Mouse (Mus musculus): ENCODE results near the gene Prune2. TPM values are rescaled to one million over a fixed set of nuclear protein-coding genes. Genes with fewer than 3 reads are reported as not detected.

Gene Prune2
- polyA plus RNA-seq, 1 experiment: 0.84 TPM

GRCm38 (mm10) chr19:16987984-16988383, 32.1 kb downstream of the Prune2 start:
- H3K4me3 ChIP-seq (ENCODE audit: control insufficient read depth, insufficient read depth, low read length): no peak overlapping the region
- H3K27ac ChIP-seq (ENCODE audit: control insufficient read depth, insufficient read depth, low read length): no peak overlapping the region
- no peaks in the 10 kb centered on the region for H3K4me1 ChIP-seq (replicated peaks; ENCODE audit: control insufficient read depth, insufficient read depth, low read length)
- no peaks in the 10 kb centered on the region for H3K27me3 ChIP-seq (ENCODE audit: control insufficient read depth, insufficient read depth, low read length)
- 95% methylated on average over 11 of the region's 11 CpGs for WGBS
- no peaks in the 10 kb centered on the region for H3K36me3 ChIP-seq (ENCODE audit: control insufficient read depth, insufficient read depth, low read length)
- TF ChIP-seq CTCF (IDR thresholded peaks at IDR 0.05; ENCODE audit: borderline replicate concordance, control insufficient read depth, extremely low read depth, insufficient read depth, low read length, poor library complexity): no peak
- TF ChIP-seq POLR2A (IDR thresholded peaks at IDR 0.05; ENCODE audit: control insufficient read depth, extremely low read depth, insufficient read depth, low read length, poor library complexity): no peak
- no peak for DNase-seq

GRCm38 (mm10) chr19:16992151-16992550, 36.2 kb downstream of the Prune2 start:
- Histone ChIP-seq H3K27ac (ENCODE audit: control insufficient read depth, insufficient read depth, low read length) (no peak overlapping the region), H3K36me3 (ENCODE audit: control insufficient read depth, insufficient read depth, low read length) (no peaks in the 10 kb centered on the region), H3K4me1 (replicated peaks; ENCODE audit: control insufficient read depth, insufficient read depth, low read length) (no peaks in the 10 kb centered on the region), H3K27me3 (ENCODE audit: control insufficient read depth, insufficient read depth, low read length) (no peaks in the 10 kb centered on the region), H3K4me3 (ENCODE audit: control insufficient read depth, insufficient read depth, low read length) (no peak overlapping the region)
- no peak for DNase-seq
- no peak for TF ChIP-seq CTCF (IDR thresholded peaks at IDR 0.05; ENCODE audit: borderline replicate concordance, control insufficient read depth, extremely low read depth, insufficient read depth, low read length, poor library complexity)
- no peak for TF ChIP-seq POLR2A (IDR thresholded peaks at IDR 0.05; ENCODE audit: control insufficient read depth, extremely low read depth, insufficient read depth, low read length, poor library complexity)
- 65% methylated on average over 4 of the region's 4 CpGs for WGBS

- no peak for DNase-seq
- Histone ChIP-seq H3K27me3 (ENCODE audit: control insufficient read depth, insufficient read depth, low read length) (no peaks in the 10 kb centered on the region), H3K4me3 (ENCODE audit: control insufficient read depth, insufficient read depth, low read length) (no peak overlapping the region), H3K4me1 (replicated peaks; ENCODE audit: control insufficient read depth, insufficient read depth, low read length) (peaks cover 3% of the 10 kb centered on the region), H3K27ac (ENCODE audit: control insufficient read depth, insufficient read depth, low read length) (no peak overlapping the region), H3K36me3 (ENCODE audit: control insufficient read depth, insufficient read depth, low read length) (no peaks in the 10 kb centered on the region)
- no peak for TF ChIP-seq POLR2A (IDR thresholded peaks at IDR 0.05; ENCODE audit: control insufficient read depth, extremely low read depth, insufficient read depth, low read length, poor library complexity)
- no peak for TF ChIP-seq CTCF (IDR thresholded peaks at IDR 0.05; ENCODE audit: borderline replicate concordance, control insufficient read depth, extremely low read depth, insufficient read depth, low read length, poor library complexity)
- WGBS: 92% methylated on average over 8 of the region's 8 CpGs
Measured at GRCm38 (mm10) chr19:16994260-16994659, 38.3 kb downstream of the Prune2 start.

GRCm38 (mm10) chr19:16997915-16998314, 42.0 kb downstream of the Prune2 start:
- WGBS: 17% methylated on average over 7 of the region's 7 CpGs
- TF ChIP-seq CTCF (IDR thresholded peaks at IDR 0.05; ENCODE audit: borderline replicate concordance, control insufficient read depth, extremely low read depth, insufficient read depth, low read length, poor library complexity) (no peak), POLR2A (IDR thresholded peaks at IDR 0.05; ENCODE audit: control insufficient read depth, extremely low read depth, insufficient read depth, low read length, poor library complexity) (no peak)
- Histone ChIP-seq H3K27me3 (ENCODE audit: control insufficient read depth, insufficient read depth, low read length) (no peaks in the 10 kb centered on the region), H3K4me3 (ENCODE audit: control insufficient read depth, insufficient read depth, low read length) (no peak overlapping the region), H3K27ac (ENCODE audit: control insufficient read depth, insufficient read depth, low read length) (no peak overlapping the region), H3K4me1 (replicated peaks; ENCODE audit: control insufficient read depth, insufficient read depth, low read length) (peaks cover 3% of the 10 kb centered on the region), H3K36me3 (ENCODE audit: control insufficient read depth, insufficient read depth, low read length) (no peaks in the 10 kb centered on the region)
- DNase-seq: peak; percentile 71

- H3K4me3 ChIP-seq (ENCODE audit: control insufficient read depth, insufficient read depth, low read length): no peak overlapping the region
- H3K4me1 ChIP-seq (replicated peaks; ENCODE audit: control insufficient read depth, insufficient read depth, low read length): no peaks in the 10 kb centered on the region; the same call in 1 of the 2 replicates
- H3K27ac ChIP-seq (ENCODE audit: control insufficient read depth, insufficient read depth, low read length): no peak overlapping the region
- 91% methylated on average over 17 of the region's 17 CpGs for WGBS
- no peak for TF ChIP-seq CTCF (IDR thresholded peaks at IDR 0.05; ENCODE audit: borderline replicate concordance, control insufficient read depth, extremely low read depth, insufficient read depth, low read length, poor library complexity)
- no peak for TF ChIP-seq POLR2A (IDR thresholded peaks at IDR 0.05; ENCODE audit: control insufficient read depth, extremely low read depth, insufficient read depth, low read length, poor library complexity)
- no peaks in the 10 kb centered on the region for H3K27me3 ChIP-seq (ENCODE audit: control insufficient read depth, insufficient read depth, low read length)
- DNase-seq: no peak
- H3K36me3 ChIP-seq (ENCODE audit: control insufficient read depth, insufficient read depth, low read length): no peaks in the 10 kb centered on the region
Measured at GRCm38 (mm10) chr19:17006220-17006907, 50.4 kb downstream of the Prune2 start.

- Histone ChIP-seq H3K4me1 (replicated peaks; ENCODE audit: control insufficient read depth, insufficient read depth, low read length) (peaks cover 2% of the 10 kb centered on the region; the same call in 1 of the 2 replicates), H3K36me3 (ENCODE audit: control insufficient read depth, insufficient read depth, low read length) (no peaks in the 10 kb centered on the region), H3K27ac (ENCODE audit: control insufficient read depth, insufficient read depth, low read length) (no peak overlapping the region), H3K4me3 (ENCODE audit: control insufficient read depth, insufficient read depth, low read length) (no peak overlapping the region), H3K27me3 (ENCODE audit: control insufficient read depth, insufficient read depth, low read length) (no peaks in the 10 kb centered on the region)
- no peak for DNase-seq
- no peak for TF ChIP-seq CTCF (IDR thresholded peaks at IDR 0.05; ENCODE audit: borderline replicate concordance, control insufficient read depth, extremely low read depth, insufficient read depth, low read length, poor library complexity)
- TF ChIP-seq POLR2A (IDR thresholded peaks at IDR 0.05; ENCODE audit: control insufficient read depth, extremely low read depth, insufficient read depth, low read length, poor library complexity): no peak
- 33% methylated on average over 6 of the region's 6 CpGs for WGBS
Measured at GRCm38 (mm10) chr19:17011261-17011995, 55.5 kb downstream of the Prune2 start.

All from thymus, adult 2 months (tissue).